Mouse (Mus musculus) midbrain, embryonic 16.5 days (tissue): ENCODE measurements around the gene Zfyve26. TPM values are rescaled to one million over a fixed set of nuclear protein-coding genes. Genes with fewer than 3 reads are reported as not detected.
A peak's percentile ranks its signal among the peaks of the same experiment; 100 is the strongest.
"Not testable (repeated sequence)": the region's sequence is repeated elsewhere in the genome, so short reads cannot be mapped to it uniquely, and the experiment has no call there.

ENCODE experiments used
- ATAC-seq: fragments of 200-750 bp; cut with Nextera tagmentation; 2 replicates; pipeline ENCODE4 v1.8.0; 2017; ENCODE audit warnings: moderate TSS enrichment
- H3K27ac ChIP-seq: fragments of 300-500 bp; sonication (generic); 2 replicates; pipeline ENCODE4 v1.5.1; 2014; ENCODE audit warnings: mild to moderate bottlenecking, low read length, mixed read lengths
- H3K27me3 ChIP-seq: fragments of 300-500 bp; sonication (generic); 2 replicates; pipeline ENCODE4 v1.6.1; 2014; ENCODE audit warnings: low read depth, low read length, mixed read lengths; ENCODE audit not compliant: control insufficient read depth, insufficient read depth
- H3K36me3 ChIP-seq: fragments of 300-500 bp; sonication (generic); 2 replicates; pipeline ENCODE4 v1.6.1; 2014; ENCODE audit warnings: mild to moderate bottlenecking, low read length, moderate library complexity, mixed read lengths; ENCODE audit not compliant: control insufficient read depth, insufficient read depth
- H3K4me1 ChIP-seq: fragments of 300-500 bp; sonication (generic); 2 replicates; pipeline ENCODE4 v1.6.1; 2014; ENCODE audit warnings: mild to moderate bottlenecking, low read length, mixed read lengths; ENCODE audit not compliant: control insufficient read depth, insufficient read depth
- H3K4me2 ChIP-seq: fragments of 300-500 bp; sonication (generic); 2 replicates; pipeline ENCODE4 v1.6.1; 2014; ENCODE audit warnings: mild to moderate bottlenecking, low read length, mixed read lengths
- H3K4me3 ChIP-seq: fragments of 300-500 bp; sonication (generic); 2 replicates; pipeline ENCODE4 v1.5.1; 2014; ENCODE audit warnings: low read depth, mild to moderate bottlenecking, low read length, moderate library complexity, mixed read lengths
- H3K9ac ChIP-seq: fragments of 300-500 bp; sonication (generic); 2 replicates; pipeline ENCODE4 v1.6.1; 2014; ENCODE audit warnings: low read depth, low read length, mixed read lengths
- H3K9me3 ChIP-seq: fragments of 300-500 bp; sonication (generic); replicated peaks from 2 replicates; pipeline ENCODE4 v1.6.1; 2014; ENCODE audit warnings: mild to moderate bottlenecking, low read length, mixed read lengths; ENCODE audit not compliant: control insufficient read depth, poor library complexity, severe bottlenecking
- WGBS: fragments of 180-500 bp; shearing (Covaris S2); extraction: QIAGEN DNeasy Blood & Tissue Kit; methylation state at CpG from one replicate; pipeline ENCODE4 v1.1.7; 2014; 5-methylcytosine and 5-hydroxymethylcytosine counted together
- polyA plus RNA-seq: library from polyadenylated mRNA; unstranded; fragments of >200 nt; fragmentation: Nextera tagmentation; extraction: Ambion mirVana; gene quantifications from 2 replicates; pipeline ENCODE4 v1.2.1, GENCODE M21; 2015

Zfyve26 gene
- polyA plus RNA-seq, 1 experiment from 2014 or later, result 7.0 TPM

- WGBS, result 66% methylated on average over 2 of the region's 2 CpGs
- H3K9me3 ChIP-seq, H3K36me3 ChIP-seq, H3K27ac ChIP-seq, H3K4me1 ChIP-seq, H3K4me2 ChIP-seq, H3K9ac ChIP-seq, ATAC-seq, H3K27me3 ChIP-seq, H3K4me3 ChIP-seq: not testable (repeated sequence)
Observed at GRCm38 (mm10) chr12:79322539-79322938, 26.4 kb upstream of the Zfyve26 start.

DNA sequence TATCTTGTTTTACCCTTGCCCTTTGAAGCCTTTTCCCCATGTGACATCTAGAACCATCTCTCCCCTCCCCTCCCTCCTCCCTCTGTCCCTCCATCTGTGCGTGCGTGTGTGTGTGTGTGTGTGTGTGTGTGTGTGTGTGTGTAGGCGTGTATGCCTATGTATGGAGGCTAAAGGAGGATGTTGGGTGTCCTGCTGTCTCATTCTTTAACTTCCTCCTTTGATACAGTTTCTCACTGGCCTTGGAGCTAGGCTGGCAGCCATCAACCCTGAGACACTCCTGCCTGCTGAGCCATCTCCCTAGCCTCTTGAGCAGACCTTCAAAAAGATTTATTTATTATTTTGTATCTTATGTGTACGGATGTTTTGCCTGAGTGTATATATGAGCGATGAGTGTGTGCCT lies 24.8 kb upstream of the Zfyve26 start:
- Histone ChIP-seq H3K4me3 (no peak overlapping the region), H3K4me1 (no peaks in the 10 kb centered on the region), H3K27me3 (no peaks in the 10 kb centered on the region), H3K4me2 (no peak overlapping the region), H3K27ac (no peak overlapping the region), H3K36me3 (no peaks in the 10 kb centered on the region), H3K9me3 (no peaks in the 10 kb centered on the region), H3K9ac (no peak overlapping the region)
- WGBS, result 93% methylated on average over 5 of the region's 5 CpGs
- no peak for ATAC-seq

DNA sequence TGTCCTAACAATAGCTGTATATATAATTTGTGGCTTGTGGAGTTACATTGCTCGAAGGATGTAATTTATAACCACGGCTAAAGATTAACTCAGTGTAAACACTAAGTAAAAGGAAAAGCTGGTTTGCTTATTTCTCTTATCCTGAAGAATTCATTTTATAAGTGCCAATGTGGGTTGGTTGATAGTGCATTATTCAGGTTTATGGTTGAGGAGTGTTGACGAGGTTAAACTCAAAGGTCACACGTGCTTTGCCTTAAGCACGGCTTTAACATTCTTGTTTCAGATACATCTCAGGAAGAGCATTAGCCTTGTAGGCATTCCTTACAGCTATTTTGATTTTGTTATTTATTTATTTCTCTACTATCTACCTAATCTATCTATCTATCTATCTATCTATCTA lies 21.2 kb upstream of the Zfyve26 start:
- H3K36me3 ChIP-seq, result no peaks in the 10 kb centered on the region
- no peak overlapping the region for H3K27ac ChIP-seq
- WGBS, result 91% methylated on average over 5 of the region's 5 CpGs
- ATAC-seq, result no peak
- H3K4me3 ChIP-seq, result no peak overlapping the region
- H3K27me3 ChIP-seq, result no peaks in the 10 kb centered on the region
- no peaks in the 10 kb centered on the region for H3K9me3 ChIP-seq
- no peaks in the 10 kb centered on the region for H3K4me1 ChIP-seq
- no peak overlapping the region for H3K9ac ChIP-seq
- no peak overlapping the region for H3K4me2 ChIP-seq

GRCm38 (mm10) chr12:79313721-79314120 lies 17.6 kb upstream of the Zfyve26 start:
- no peak overlapping the region for H3K9ac ChIP-seq
- H3K36me3 ChIP-seq, result no peaks in the 10 kb centered on the region
- ATAC-seq, result no peak
- H3K4me1 ChIP-seq, result no peaks in the 10 kb centered on the region
- 94% methylated on average over 4 of the region's 4 CpGs for WGBS
- H3K27me3 ChIP-seq, result no peaks in the 10 kb centered on the region
- no peaks in the 10 kb centered on the region for H3K9me3 ChIP-seq
- H3K27ac ChIP-seq, result no peak overlapping the region
- H3K4me3 ChIP-seq, result no peak overlapping the region
- no peak overlapping the region for H3K4me2 ChIP-seq

DNA sequence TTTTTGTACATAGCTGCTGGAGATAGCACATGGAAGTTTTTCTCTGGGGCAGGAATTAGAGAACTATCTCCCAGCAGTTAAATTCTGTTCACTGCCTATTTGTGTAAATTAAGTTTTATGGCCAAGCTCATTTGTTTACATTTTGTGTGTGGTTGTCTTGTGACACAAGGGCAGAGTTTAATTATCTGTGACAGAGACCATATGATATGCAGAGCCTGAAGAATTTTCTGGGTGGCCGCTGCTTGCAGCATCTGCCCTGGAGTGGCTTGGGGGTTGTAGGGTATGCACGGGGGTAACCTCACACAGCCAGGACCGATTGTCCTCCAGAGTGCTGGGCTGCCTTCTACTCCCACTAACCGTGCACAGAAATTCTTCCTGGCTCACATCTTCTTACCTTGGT lies 9.9 kb upstream of the Zfyve26 start:
- Histone ChIP-seq H3K36me3 (no peaks in the 10 kb centered on the region), H3K27ac (no peak overlapping the region), H3K9ac (no peak overlapping the region), H3K4me2 (no peak overlapping the region), H3K4me3 (no peak overlapping the region), H3K9me3 (no peaks in the 10 kb centered on the region), H3K4me1 (no peaks in the 10 kb centered on the region), H3K27me3 (no peaks in the 10 kb centered on the region)
- WGBS, result 83% methylated on average over 4 of the region's 4 CpGs
- no peak for ATAC-seq

- no peaks in the 10 kb centered on the region for H3K36me3 ChIP-seq
- H3K9me3 ChIP-seq, result no peaks in the 10 kb centered on the region
- no peak for ATAC-seq
- H3K9ac ChIP-seq, result no peak overlapping the region
- H3K4me2 ChIP-seq, result no peak overlapping the region
- 61% methylated on average over 1 of the region's 1 CpGs for WGBS
- no peaks in the 10 kb centered on the region for H3K27me3 ChIP-seq
- no peak overlapping the region for H3K27ac ChIP-seq
- no peak overlapping the region for H3K4me3 ChIP-seq
- no peaks in the 10 kb centered on the region for H3K4me1 ChIP-seq
Observed at GRCm38 (mm10) chr12:79305131-79305530, 9.0 kb upstream of the Zfyve26 start.

DNA sequence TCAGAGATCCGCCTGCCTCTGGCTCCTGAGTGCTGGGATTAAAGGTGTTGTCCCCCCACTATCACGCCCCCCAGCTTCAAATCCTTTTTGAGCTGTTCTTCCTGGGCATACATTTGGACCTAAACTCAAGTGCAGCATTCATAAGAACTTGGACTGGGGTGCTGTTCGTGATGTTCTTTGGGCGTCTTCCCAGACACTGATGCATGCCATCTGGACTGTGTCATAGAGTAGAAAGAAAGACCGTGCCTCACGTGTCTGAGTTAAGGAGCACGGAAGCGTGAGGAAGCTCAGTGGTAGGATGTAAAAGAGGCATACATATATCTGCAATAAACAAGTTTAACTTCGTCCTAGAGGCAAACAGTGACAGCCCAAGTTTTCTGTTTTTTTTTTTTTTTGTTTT lies 5.7 kb upstream of the Zfyve26 start:
- H3K9me3 ChIP-seq, result no peaks in the 10 kb centered on the region
- no peak overlapping the region for H3K27ac ChIP-seq
- no peaks in the 10 kb centered on the region for H3K27me3 ChIP-seq
- H3K9ac ChIP-seq, result no peak overlapping the region
- H3K4me3 ChIP-seq, result no peak overlapping the region
- no peak for ATAC-seq
- no peak overlapping the region for H3K4me2 ChIP-seq
- no peaks in the 10 kb centered on the region for H3K36me3 ChIP-seq
- H3K4me1 ChIP-seq, result no peaks in the 10 kb centered on the region
- 90% methylated on average over 9 of the region's 9 CpGs for WGBS

DNA sequence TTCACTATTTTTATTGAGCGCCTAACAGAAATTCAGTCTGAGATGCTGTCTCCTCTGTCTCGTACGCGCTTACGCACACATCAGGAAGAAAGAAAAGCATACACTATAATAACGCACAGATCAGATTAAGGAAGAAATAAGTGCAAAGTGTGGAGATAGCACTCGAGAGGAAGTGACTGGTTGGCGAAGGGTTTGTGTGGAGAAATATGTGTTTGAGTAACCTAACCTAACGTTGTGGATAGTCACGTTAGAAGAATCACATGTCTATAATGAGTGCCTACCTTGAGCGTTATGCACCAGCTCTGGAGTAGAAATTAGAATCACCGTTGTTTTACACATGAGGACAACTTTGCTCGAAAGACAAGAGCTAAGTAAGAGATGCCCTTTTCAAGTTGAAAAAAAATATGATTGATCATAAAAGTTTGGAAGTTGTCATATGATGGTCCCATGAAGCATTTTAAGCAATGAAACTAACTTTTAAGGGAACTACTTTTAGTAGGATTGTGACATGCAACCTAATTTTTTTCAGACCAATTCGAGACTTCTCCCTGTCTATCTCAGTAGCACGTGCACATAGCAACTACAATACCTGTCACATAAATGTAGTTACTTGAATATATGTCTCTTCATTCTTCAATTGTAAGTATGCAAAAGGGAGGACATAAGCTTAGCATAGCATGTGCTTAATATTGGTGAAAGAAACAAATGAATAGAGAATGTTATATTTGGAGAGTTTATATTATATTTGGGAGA lies 2.0 kb upstream of the Zfyve26 start:
- Histone ChIP-seq H3K36me3 (no peaks in the 10 kb centered on the region), H3K4me1 (peaks cover 12% of the 10 kb centered on the region), H3K9ac (no peak overlapping the region), H3K9me3 (no peaks in the 10 kb centered on the region), H3K4me3 (peak overlapping the region; percentile 52), H3K27ac (no peak overlapping the region), H3K27me3 (no peaks in the 10 kb centered on the region), H3K4me2 (peak overlapping the region; percentile 87)
- WGBS, result 16% methylated on average over 15 of the region's 15 CpGs
- ATAC-seq, result no peak

DNA sequence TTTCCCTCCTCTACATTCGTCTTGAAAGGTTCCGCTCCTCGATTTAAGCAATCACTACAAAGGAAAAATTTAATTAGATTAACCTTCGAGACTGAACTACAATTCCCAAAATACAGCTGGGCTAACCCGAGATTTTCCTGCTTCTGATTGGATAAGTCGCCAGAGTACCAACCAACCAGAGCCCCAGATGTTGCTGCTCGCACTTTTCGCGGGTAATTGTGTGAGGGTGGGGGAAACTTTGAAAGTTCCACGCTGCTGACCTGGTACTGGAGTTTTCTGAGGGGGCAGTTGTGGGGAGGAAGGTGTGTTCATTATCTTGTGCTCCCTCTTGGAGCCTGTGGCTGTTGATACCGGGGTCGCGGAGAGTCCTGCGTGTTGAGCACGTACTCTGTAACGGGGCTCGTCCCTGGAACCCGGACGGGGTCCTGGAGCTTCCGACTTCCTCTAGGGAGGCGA lies 1.0 kb upstream of the Zfyve26 start, which contains the start of gene Rad51b:
Gene Rad51b (plus strand): TSS at position 162 of the 456 bp plus-strand sequence.
- H3K4me2 ChIP-seq, result peak within 1 kb of the TSS; percentile 87
- under 1% methylated on average over 21 of the region's 21 CpGs for WGBS
- H3K9ac ChIP-seq, result peak within 1 kb of the TSS; percentile 45; the same call in 1 of the 2 replicates
- peak; percentile 87 for ATAC-seq
- no peaks in the 10 kb centered on the region for H3K9me3 ChIP-seq
- H3K36me3 ChIP-seq, result no peaks in the 10 kb centered on the region
- peak within 1 kb of the TSS; percentile 63 for H3K27ac ChIP-seq
- H3K27me3 ChIP-seq, result no peaks in the 10 kb centered on the region
- H3K4me3 ChIP-seq, result peak within 1 kb of the TSS; percentile 52
- peaks cover 12% of the 10 kb centered on the region for H3K4me1 ChIP-seq
